Mouse (Mus musculus): ENCODE measurements around the gene Zfp141. TPM values are rescaled to one million over a fixed set of nuclear protein-coding genes. Genes with fewer than 3 reads are reported as not detected.

Gene Zfp141
- polyA plus RNA-seq, 1 experiment from 2014 or later, result 13.8 TPM

Other genes starting within 250 kb of the Zfp141 start
- gene Vmn2r61, start 245.7 kb downstream of the Zfp141 start, polyA plus RNA-seq (2016; fragmentation: Nextera tagmentation; extraction: Ambion mirVana), result not detected in 2 replicates
- gene 4933421I07Rik, start 57.6 kb downstream of the Zfp141 start, polyA plus RNA-seq (2016; fragmentation: Nextera tagmentation; extraction: Ambion mirVana), result not detected in 2 replicates
- gene Gm21028, start 72.8 kb upstream of the Zfp141 start, polyA plus RNA-seq (2016; fragmentation: Nextera tagmentation; extraction: Ambion mirVana), result not detected in 2 replicates
- gene Zfp977, start 86.8 kb upstream of the Zfp141 start, polyA plus RNA-seq (2016; fragmentation: Nextera tagmentation; extraction: Ambion mirVana), result 1.7 TPM in 2 replicates
- 2.2 TPM in 2 replicates for gene Zfp976, start 136.8 kb upstream of the Zfp141 start, polyA plus RNA-seq (2016; fragmentation: Nextera tagmentation; extraction: Ambion mirVana)
- gene Zfp975, start 187.0 kb upstream of the Zfp141 start, polyA plus RNA-seq (2016; fragmentation: Nextera tagmentation; extraction: Ambion mirVana), result 6.8 and 7.0 TPM in 2 replicates
- not detected in 2 replicates for gene Gm17067, start 221.3 kb upstream of the Zfp141 start, polyA plus RNA-seq (2016; fragmentation: Nextera tagmentation; extraction: Ambion mirVana)

Data from midbrain, embryonic 12.5 days (tissue).